Mouse (Mus musculus) heart, embryonic 13.5 days (tissue): ENCODE results near the gene Spryd3. TPM values are rescaled to one million over a fixed set of nuclear protein-coding genes. Genes with fewer than 3 reads are reported as not detected.
A peak's percentile ranks its signal among the peaks of the same experiment; 100 is the strongest.
"Not testable (repeated sequence)": the region's sequence is repeated elsewhere in the genome, so short reads cannot be mapped to it uniquely, and the experiment has no call there.

Experiments used
- ATAC-seq: fragments of 200-750 bp; cut with Nextera tagmentation; 2 replicates; pipeline ENCODE4 v1.8.0; 2017; ENCODE audit warnings: moderate TSS enrichment; ENCODE audit not compliant: insufficient number of reproducible peaks, low FRiP score, low TSS enrichment; ENCODE audit errors: extremely low read depth
- H3K27ac ChIP-seq: fragments of 300-500 bp; sonication (generic); replicated peaks from 2 replicates; pipeline ENCODE4 v1.5.1; 2015; ENCODE audit warnings: moderate library complexity, mild to moderate bottlenecking, inconsistent platforms
- H3K27me3 ChIP-seq: fragments of 300-500 bp; sonication (generic); replicated peaks from 2 replicates; pipeline ENCODE4 v1.6.1; 2015; ENCODE audit warnings: mild to moderate bottlenecking, inconsistent platforms
- H3K36me3 ChIP-seq: fragments of 300-500 bp; sonication (generic); 2 replicates; pipeline ENCODE4 v1.6.1; 2015; ENCODE audit warnings: mild to moderate bottlenecking, inconsistent platforms
- H3K4me1 ChIP-seq: fragments of 300-500 bp; sonication (generic); 2 replicates; pipeline ENCODE4 v1.6.1; 2015; ENCODE audit warnings: inconsistent platforms
- H3K4me2 ChIP-seq: fragments of 300-500 bp; sonication (generic); 2 replicates; pipeline ENCODE4 v1.6.1; 2015; ENCODE audit warnings: inconsistent platforms, mild to moderate bottlenecking, moderate library complexity
- H3K4me3 ChIP-seq: fragments of 300-500 bp; sonication (generic); 2 replicates; pipeline ENCODE4 v1.5.1; 2015; ENCODE audit warnings: moderate library complexity, mild to moderate bottlenecking, inconsistent platforms
- H3K9ac ChIP-seq: fragments of 300-500 bp; sonication (generic); 2 replicates; pipeline ENCODE4 v1.6.1; 2015; ENCODE audit warnings: inconsistent platforms, mild to moderate bottlenecking, moderate library complexity
- H3K9me3 ChIP-seq: fragments of 300-500 bp; sonication (generic); 2 replicates; pipeline ENCODE4 v1.6.1; 2016; ENCODE audit warnings: inconsistent platforms
- WGBS: fragments of 180-500 bp; shearing (Covaris S2); methylation state at CpG from one replicate; pipeline ENCODE4 v1.1.7; 2015; ENCODE audit warnings: mixed read lengths; 5-methylcytosine and 5-hydroxymethylcytosine counted together
- polyA plus RNA-seq: library from polyadenylated mRNA; unstranded; fragments of >200 nt; fragmentation: Nextera tagmentation; extraction: Ambion mirVana; gene quantifications from 2 replicates; pipeline ENCODE4 v1.2.1, GENCODE M21; 2015

The Spryd3 gene
- polyA plus RNA-seq, 1 experiment from 2014 or later = 19.5 TPM

DNA sequence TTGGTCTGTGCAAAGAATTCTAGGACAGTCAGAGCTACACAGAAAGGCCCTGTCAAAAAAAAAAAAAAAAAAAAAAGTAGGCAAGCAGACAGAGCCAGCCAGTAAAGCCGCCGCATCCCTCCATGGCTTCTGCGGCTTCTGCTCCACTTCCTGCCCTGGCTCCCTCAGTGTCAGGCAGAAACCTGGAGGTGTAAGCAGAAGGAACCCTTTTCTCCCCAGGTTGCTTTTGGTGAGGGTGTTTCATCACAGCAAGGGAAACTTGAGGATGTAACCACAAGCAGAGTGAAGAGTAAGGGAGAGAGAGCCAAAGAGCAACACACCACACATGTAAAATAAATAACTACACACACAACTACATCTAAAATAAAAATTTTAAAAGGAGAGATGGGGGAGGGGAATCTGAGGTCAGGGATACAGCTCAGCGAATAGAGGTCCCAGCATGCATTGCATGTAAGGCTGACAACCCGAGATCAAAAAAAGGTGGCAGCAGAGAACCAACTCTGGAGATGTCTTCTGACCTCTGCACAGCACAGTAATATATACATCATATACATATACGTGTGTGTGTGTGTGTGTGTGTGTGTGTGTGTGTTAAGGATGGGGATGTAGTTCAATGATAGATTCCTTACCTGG, 29.6 kb upstream of the Spryd3 start:
- Histone ChIP-seq H3K4me2 (no peak overlapping the region), H3K9ac (no peak overlapping the region), H3K4me1 (peaks cover 22% of the 10 kb centered on the region), H3K27ac (no peak overlapping the region), H3K27me3 (peaks cover 2% of the 10 kb centered on the region; the same call in 1 of the 2 replicates), H3K9me3 (no peaks in the 10 kb centered on the region), H3K4me3 (no peak overlapping the region), H3K36me3 (no peaks in the 10 kb centered on the region)
- no peak for ATAC-seq
- 45% methylated on average over 6 of the region's 6 CpGs for WGBS

DNA sequence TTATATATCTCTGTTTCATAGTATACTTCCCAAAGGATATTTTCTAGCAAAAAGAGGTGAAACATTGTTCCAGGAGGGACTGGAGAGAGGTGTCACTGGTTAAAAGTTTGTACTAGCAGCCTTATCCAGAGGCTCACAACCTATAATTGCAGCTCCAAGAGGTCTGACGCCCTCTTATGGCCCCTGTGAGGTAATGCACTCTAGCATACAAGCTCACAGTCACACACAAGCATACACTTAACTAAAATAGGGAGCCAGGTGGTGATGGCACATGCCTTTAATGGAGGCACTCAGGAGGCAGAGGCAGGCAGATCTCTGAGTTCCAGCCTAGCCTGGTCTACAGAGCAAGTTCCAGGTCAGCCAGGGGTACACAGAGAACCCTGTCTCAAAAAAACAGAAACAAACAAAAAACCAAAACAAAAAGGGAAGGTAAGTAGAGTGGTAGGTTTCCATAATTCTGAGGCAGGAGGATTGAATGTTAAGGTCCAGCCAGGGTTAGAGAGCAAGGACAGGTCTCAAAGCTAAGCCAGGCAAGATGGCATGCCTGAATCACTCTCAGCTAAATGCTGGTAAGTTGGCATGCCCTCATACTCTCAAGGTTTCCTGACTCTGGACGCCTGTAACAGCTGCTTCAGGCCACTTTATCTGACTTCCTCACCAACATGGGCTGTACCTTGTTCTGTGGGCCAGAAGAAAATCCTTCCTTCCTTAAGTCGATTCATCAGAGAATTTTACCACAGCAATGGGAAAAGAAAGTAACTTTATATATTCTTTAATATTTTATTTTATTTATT, 28.1 kb upstream of the Spryd3 start:
- Histone ChIP-seq H3K9ac (no peak overlapping the region), H3K27me3 (peaks cover 5% of the 10 kb centered on the region; the same call in 1 of the 2 replicates), H3K4me3 (no peak overlapping the region), H3K36me3 (no peaks in the 10 kb centered on the region), H3K27ac (no peak overlapping the region), H3K4me1 (peaks cover 22% of the 10 kb centered on the region), H3K9me3 (no peaks in the 10 kb centered on the region), H3K4me2 (no peak overlapping the region)
- no peak for ATAC-seq
- WGBS = 41% methylated on average over 3 of the region's 3 CpGs

DNA sequence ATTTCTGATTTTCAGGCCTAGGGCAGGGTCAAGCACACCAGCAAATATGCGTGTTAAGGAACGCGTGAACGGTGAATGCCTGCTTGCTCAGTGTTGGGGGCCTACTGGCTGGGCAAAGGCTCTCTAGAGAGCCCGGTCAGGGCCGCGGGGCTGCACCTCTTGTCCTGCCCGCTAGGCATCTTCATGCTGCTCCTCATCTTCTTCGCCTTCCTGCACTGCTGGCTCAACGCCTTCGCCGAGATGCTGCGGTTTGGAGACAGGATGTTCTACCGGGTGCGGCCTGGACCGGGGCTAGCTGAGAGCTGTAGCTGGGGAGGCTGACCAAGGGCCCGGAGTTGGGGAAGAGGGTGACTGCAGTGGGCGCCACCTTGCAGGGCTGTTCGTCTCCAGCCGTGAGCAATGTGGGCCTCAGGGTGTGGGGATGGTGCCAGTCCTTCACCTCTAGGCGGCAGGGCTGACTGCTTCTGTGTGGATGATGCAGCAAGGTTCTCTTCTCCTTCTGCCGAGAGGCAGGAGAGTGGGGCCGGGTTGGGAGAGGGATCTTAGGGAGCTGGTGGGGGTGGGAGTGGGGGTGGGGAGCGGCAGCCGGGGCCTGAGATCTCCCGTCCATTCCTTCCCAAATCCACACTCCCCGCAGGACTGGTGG, 24.5 kb upstream of the Spryd3 start:
- ATAC-seq = no peak
- no peaks in the 10 kb centered on the region for H3K36me3 ChIP-seq
- H3K27me3 ChIP-seq = peaks cover 5% of the 10 kb centered on the region; the same call in 1 of the 2 replicates
- H3K4me1 ChIP-seq = peaks cover 4% of the 10 kb centered on the region
- no peak overlapping the region for H3K9ac ChIP-seq
- H3K9me3 ChIP-seq = no peaks in the 10 kb centered on the region
- no peak overlapping the region for H3K4me3 ChIP-seq
- H3K4me2 ChIP-seq = no peak overlapping the region
- 46% methylated on average over 27 of the region's 27 CpGs for WGBS
- H3K27ac ChIP-seq = no peak overlapping the region

DNA sequence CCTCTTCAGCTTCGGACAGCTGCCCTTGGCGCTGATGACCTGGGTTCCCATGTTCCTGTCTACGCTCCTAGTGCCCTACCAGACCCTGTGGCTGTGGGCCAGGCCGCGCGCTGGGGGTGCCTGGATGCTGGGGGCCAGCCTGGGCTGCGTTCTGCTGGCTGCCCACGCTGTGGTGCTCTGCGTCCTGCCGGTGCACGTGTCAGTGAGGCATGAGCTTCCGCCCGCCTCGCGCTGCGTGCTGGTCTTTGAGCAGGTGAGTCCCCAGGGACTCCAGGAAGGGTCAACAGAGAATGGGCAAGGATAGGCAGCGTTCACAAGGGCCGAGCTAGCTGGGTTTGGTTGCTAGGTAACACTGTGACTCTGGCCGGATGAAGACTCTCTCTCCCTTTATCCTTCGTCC, 20.8 kb upstream of the Spryd3 start:
- no peak overlapping the region for H3K4me2 ChIP-seq
- H3K36me3 ChIP-seq = no peaks in the 10 kb centered on the region
- H3K9me3 ChIP-seq = no peaks in the 10 kb centered on the region
- peaks cover 5% of the 10 kb centered on the region; the same call in 1 of the 2 replicates for H3K27me3 ChIP-seq
- no peak overlapping the region for H3K4me3 ChIP-seq
- H3K9ac ChIP-seq = no peak overlapping the region
- H3K27ac ChIP-seq = no peak overlapping the region
- no peak for ATAC-seq
- H3K4me1 ChIP-seq = peaks cover 4% of the 10 kb centered on the region
- WGBS = 42% methylated on average over 20 of the region's 20 CpGs

DNA sequence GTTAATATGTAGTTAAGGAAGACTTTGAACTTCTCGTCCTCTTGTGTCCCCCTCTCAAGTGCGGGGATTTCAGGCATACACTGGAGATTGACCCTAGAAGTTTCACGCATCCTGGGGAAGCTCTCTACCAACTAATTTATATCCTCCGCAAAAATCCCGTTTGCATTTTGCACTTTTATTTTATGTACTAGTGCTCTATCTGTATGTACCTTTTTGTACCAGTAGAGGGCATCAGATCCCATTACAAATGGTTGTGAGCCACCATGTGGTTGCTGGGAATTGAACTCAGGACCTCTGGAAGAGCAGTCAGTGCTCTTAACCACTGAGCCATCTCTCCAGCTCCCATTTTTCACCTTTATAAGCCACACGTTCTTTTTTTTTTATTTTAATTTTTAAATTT, 19.0 kb upstream of the Spryd3 start:
- not testable (repeated sequence) for H3K36me3 ChIP-seq, H3K9ac ChIP-seq, H3K4me2 ChIP-seq, ATAC-seq, H3K27ac ChIP-seq, H3K27me3 ChIP-seq, H3K9me3 ChIP-seq, H3K4me3 ChIP-seq
- 86% methylated on average over 6 of the region's 6 CpGs for WGBS
- H3K4me1 ChIP-seq = peaks cover 14% of the 10 kb centered on the region

DNA sequence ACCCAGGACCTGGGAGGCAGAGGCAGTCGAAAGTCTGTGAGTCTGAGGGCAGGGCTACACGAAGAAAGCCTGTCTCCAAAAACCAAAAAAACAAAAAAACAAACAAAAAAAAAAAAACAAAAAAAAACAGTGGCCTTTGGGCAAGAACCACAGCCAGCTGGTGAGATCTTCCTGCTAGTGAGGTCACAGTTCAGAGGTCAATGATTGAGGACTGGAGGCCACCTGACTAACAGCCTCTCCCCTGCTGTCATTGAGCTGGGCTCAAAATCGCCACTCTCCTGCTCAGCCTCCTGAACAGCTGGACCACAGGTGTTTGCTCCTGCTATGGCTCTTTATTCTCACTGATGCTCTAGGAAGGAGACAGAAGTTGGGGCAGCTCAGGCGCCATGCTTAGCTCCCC, 16.6 kb upstream of the Spryd3 start:
- no peaks in the 10 kb centered on the region for H3K9me3 ChIP-seq
- H3K27me3 ChIP-seq = 0 out of 2 replicates have a peak, but pooled peaks cover 2% of the 10 kb centered on the region
- no peak overlapping the region for H3K4me2 ChIP-seq
- 67% methylated on average over 4 of the region's 4 CpGs for WGBS
- H3K4me3 ChIP-seq = no peak overlapping the region
- H3K4me1 ChIP-seq = peaks cover 23% of the 10 kb centered on the region
- ATAC-seq = no peak
- H3K36me3 ChIP-seq = no peaks in the 10 kb centered on the region
- no peak overlapping the region for H3K9ac ChIP-seq
- H3K27ac ChIP-seq = no peak overlapping the region

DNA sequence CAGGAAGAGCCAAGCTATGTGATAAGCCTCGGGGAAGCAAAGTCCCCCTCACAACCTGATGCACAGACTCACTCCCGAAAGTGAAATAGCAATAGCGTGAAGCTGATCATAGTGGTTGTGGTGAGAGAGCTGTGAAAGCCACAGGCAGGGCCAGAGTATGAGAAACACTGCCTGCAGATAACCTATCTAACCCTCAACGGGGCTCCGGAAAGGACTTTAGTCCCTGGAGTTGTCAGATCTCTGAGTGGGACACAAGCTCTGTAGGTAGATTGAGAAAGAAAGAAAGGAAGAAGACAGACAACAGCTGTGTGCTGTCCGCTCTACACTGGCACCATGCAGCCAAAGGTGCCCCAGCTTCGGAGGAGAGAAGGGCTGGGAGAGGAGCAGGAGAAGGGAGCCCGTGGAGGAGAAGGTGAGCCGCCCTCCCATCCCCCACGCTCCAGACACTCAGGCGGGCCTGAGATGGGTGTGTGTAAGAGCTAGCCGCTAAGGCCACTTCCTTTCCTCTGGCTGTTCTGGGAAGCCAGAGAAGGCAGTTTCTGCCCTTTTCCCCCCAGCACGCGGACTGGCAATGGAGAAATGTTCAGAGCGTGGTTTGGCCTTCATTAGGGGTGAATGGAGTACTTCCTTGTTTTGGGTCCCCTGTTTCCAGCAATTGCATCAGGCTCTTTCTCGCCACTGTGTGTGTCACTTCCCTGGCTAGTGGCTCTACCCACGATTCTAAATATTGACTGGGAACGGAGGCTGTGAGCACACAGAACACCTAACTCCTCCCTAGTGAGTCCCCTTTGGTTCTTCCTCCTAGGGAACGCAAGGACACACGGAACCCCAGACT, 14.5 kb upstream of the Spryd3 start, which contains the start of gene Soat2:
Gene Soat2, plus strand, starts transcription at position 226 of the 835 bp plus-strand sequence.
- Histone ChIP-seq H3K4me3 (peak within 1 kb of the TSS; percentile 18; the same call in 1 of the 2 replicates), H3K4me2 (peak within 1 kb of the TSS; percentile 58), H3K9me3 (no peaks in the 10 kb centered on the region), H3K27ac (0 out of 2 replicates have a peak within 1 kb of the TSS, but pooled peaks have one; percentile 6), H3K27me3 (peaks cover 10% of the 10 kb centered on the region), H3K36me3 (no peaks in the 10 kb centered on the region), H3K4me1 (peaks cover 28% of the 10 kb centered on the region), H3K9ac (peak within 1 kb of the TSS; percentile 66)
- ATAC-seq = no peak
- 24% methylated on average over 20 of the region's 20 CpGs for WGBS

DNA sequence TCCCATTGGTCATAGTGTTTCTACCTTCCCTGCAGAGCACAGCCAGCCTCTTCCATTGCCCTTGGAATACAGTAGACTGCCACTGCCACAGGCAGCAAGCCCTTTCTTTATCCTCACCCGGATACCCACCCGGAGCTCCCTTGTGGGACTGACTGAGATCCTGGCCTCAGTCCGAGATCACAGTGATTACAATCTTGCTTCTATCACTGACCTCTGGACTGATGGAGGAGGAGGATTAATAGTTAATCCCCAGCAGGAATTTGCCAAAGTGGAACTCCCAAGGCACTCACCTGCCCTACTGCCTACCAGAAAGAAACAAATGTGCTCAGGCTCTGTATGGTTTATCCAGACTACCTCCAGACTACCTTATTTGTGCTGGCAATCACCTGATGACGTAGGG, 13.5 kb upstream of the Spryd3 start:
- Histone ChIP-seq H3K27ac (no peak overlapping the region), H3K4me1 (peaks cover 37% of the 10 kb centered on the region), H3K4me2 (no peak overlapping the region), H3K9me3 (no peaks in the 10 kb centered on the region), H3K4me3 (no peak overlapping the region), H3K9ac (no peak overlapping the region; the same call in 1 of the 2 replicates), H3K36me3 (no peaks in the 10 kb centered on the region), H3K27me3 (peaks cover 19% of the 10 kb centered on the region)
- WGBS = 71% methylated on average over 4 of the region's 4 CpGs
- ATAC-seq = no peak

DNA sequence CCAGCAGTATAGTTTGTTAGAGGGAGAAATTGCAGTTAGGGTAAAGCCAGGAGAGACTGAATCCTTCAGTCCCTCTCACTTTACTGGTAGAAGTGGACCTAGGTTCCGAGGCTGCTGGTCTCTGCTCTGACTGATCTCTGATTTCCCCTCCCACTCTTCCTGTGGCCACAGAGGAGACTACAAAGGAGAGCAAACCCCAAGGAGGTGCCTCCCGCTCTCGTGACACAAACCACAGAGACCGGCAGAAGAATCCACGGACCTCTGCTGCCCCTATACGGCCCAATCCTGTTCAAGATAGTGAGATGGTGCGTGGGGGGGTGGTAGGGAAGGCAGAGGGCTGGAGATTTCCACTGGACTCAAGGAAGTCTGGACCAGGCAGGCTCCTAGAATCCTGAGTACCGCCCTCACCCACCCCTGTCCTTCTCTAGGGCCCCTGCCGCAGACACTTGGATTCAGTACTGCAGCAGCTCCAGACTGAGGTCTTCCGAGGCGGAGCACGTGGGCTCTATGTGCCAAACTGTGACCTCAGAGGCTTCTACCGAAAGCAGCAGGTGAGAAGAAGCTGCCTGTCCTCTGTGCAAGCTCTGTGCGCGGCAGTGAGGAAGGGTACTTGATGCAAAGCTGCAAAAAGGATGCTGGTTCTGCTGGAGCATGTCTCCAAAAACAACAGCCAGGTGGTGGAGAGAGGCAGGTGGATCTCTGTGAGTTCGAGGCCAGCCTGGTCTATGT, 11.8 kb upstream of the Spryd3 start:
- H3K36me3 ChIP-seq = no peaks in the 10 kb centered on the region
- no peak overlapping the region for H3K4me2 ChIP-seq
- H3K27ac ChIP-seq = no peak overlapping the region
- WGBS = 56% methylated on average over 16 of the region's 16 CpGs
- peaks cover 36% of the 10 kb centered on the region for H3K27me3 ChIP-seq
- H3K4me1 ChIP-seq = peaks cover 53% of the 10 kb centered on the region
- H3K4me3 ChIP-seq = no peak overlapping the region
- no peak for ATAC-seq
- H3K9ac ChIP-seq = 0 out of 2 replicates have a peak overlapping the region, but pooled peaks have one; percentile 29
- H3K9me3 ChIP-seq = no peaks in the 10 kb centered on the region

DNA sequence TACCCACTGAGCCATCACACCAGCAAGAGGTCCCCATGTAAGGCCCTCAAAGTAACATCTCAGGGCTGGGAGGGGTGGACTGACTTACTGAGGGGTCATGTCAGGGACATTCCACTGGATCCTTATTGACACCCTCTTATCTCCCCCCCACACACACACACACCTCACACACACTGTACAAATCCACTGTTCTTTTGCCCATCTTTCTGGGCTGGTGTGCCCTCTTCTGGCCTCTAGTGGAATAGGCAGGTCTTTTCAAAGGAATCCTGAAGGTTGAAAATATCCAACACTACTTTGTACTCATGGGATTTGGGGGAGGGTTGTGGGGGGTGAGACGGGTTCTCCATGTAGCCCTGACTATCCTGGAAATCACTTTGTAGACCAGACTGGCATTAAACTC, 10.8 kb upstream of the Spryd3 start:
- H3K4me1 ChIP-seq = peaks cover 57% of the 10 kb centered on the region
- H3K27ac ChIP-seq = no peak overlapping the region
- H3K36me3 ChIP-seq = no peaks in the 10 kb centered on the region
- no peaks in the 10 kb centered on the region for H3K9me3 ChIP-seq
- 5% methylated on average over 1 of the region's 1 CpGs for WGBS
- no peak overlapping the region for H3K4me3 ChIP-seq
- H3K4me2 ChIP-seq = no peak overlapping the region
- no peak for ATAC-seq
- H3K9ac ChIP-seq = no peak overlapping the region
- peaks cover 43% of the 10 kb centered on the region for H3K27me3 ChIP-seq
